Mouse (Mus musculus) heart, embryonic 11.5 days (tissue): Measurements from ENCODE around the gene Ano6. TPM values are rescaled to one million over a fixed set of nuclear protein-coding genes. Genes with fewer than 3 reads are reported as not detected.

ENCODE experiments used
- ATAC-seq: fragments of 200-750 bp; cut with Nextera tagmentation; replicated peaks from 2 replicates; pipeline ENCODE4 v1.8.0; 2017; ENCODE audit warnings: moderate library complexity; ENCODE audit not compliant: insufficient number of reproducible peaks, low FRiP score, low TSS enrichment
- H3K27ac ChIP-seq: fragments of 300-500 bp; sonication (generic); 2 replicates; pipeline ENCODE4 v1.5.1; 2014; ENCODE audit warnings: mild to moderate bottlenecking, low read depth, low read length
- H3K27me3 ChIP-seq: fragments of 300-500 bp; sonication (generic); 2 replicates; pipeline ENCODE4 v1.6.1; 2014; ENCODE audit warnings: mild to moderate bottlenecking, low read length, mixed read lengths; ENCODE audit not compliant: control insufficient read depth, insufficient read depth
- H3K36me3 ChIP-seq: fragments of 300-500 bp; sonication (generic); 2 replicates; pipeline ENCODE4 v1.6.1; 2014; ENCODE audit warnings: mild to moderate bottlenecking, low read length, moderate library complexity, mixed read lengths; ENCODE audit not compliant: control insufficient read depth, insufficient read depth
- H3K4me1 ChIP-seq: fragments of 300-500 bp; sonication (generic); 2 replicates; pipeline ENCODE4 v1.6.1; 2014; ENCODE audit warnings: low read length; ENCODE audit not compliant: control insufficient read depth, insufficient read depth
- H3K4me2 ChIP-seq: fragments of 300-500 bp; sonication (generic); 2 replicates; pipeline ENCODE4 v1.6.1; 2014; ENCODE audit warnings: mild to moderate bottlenecking, moderate library complexity
- H3K4me3 ChIP-seq: fragments of 300-500 bp; sonication (generic); 2 replicates; pipeline ENCODE4 v1.5.1; 2014; ENCODE audit warnings: low read depth, low read length
- H3K9ac ChIP-seq: fragments of 300-500 bp; sonication (generic); 2 replicates; pipeline ENCODE4 v1.6.1; 2014; ENCODE audit warnings: mild to moderate bottlenecking, low read depth, low read length, moderate library complexity
- H3K9me3 ChIP-seq: fragments of 300-500 bp; sonication (generic); replicated peaks from 2 replicates; pipeline ENCODE4 v1.6.1; 2016; ENCODE audit warnings: low read length; ENCODE audit not compliant: control insufficient read depth
- WGBS: fragments of 180-500 bp; shearing (Covaris S2); extraction: QIAGEN DNeasy Blood & Tissue Kit; methylation state at CpG from one replicate; pipeline ENCODE4 v1.1.7; 2014; ENCODE audit not compliant: insufficient replicate concordance; 5-methylcytosine and 5-hydroxymethylcytosine counted together
- polyA plus RNA-seq: library from polyadenylated mRNA; unstranded; fragments of >200 nt; fragmentation: Nextera tagmentation; extraction: Ambion mirVana; gene quantifications from 2 replicates; pipeline ENCODE4 v1.2.1, GENCODE M21; 2014

Gene Ano6
- polyA plus RNA-seq, 1 experiment from 2014 or later: 40.9 TPM

- no peak overlapping the region for H3K9ac ChIP-seq
- no peak overlapping the region for H3K27ac ChIP-seq
- H3K36me3 ChIP-seq: peaks cover 6% of the 10 kb centered on the region
- H3K9me3 ChIP-seq: no peaks in the 10 kb centered on the region
- no peak overlapping the region for H3K4me3 ChIP-seq
- no peak overlapping the region for H3K4me2 ChIP-seq
- no peaks in the 10 kb centered on the region for H3K27me3 ChIP-seq
- peaks cover 4% of the 10 kb centered on the region; the same call in 1 of the 2 replicates for H3K4me1 ChIP-seq
- ATAC-seq: no peak
- 81% methylated on average over 7 of the region's 7 CpGs for WGBS
Measured at GRCm38 (mm10) chr15:95970691-95971090, 180.0 kb downstream of the Ano6 start.

DNA sequence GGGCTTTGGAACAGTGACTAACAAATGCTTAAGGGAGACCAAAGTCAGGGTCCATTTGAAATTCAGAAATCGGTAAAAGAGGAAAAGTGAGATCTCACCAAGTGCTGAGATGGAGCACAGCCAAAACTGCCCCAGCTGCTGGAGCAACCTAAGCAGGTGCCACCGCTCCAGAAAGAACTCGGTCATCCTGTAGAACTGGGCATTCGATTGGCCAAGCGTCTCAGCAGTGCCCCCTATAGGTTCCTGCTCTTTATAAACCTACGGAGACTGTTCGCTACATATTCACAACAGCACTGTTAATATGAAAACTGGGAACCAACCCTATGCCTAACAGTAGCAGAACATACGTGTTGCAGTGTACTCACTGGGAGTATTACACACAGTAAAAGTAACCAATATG lies 180.7 kb downstream of the Ano6 start:
- H3K4me3 ChIP-seq: no peak overlapping the region
- peaks cover 6% of the 10 kb centered on the region for H3K36me3 ChIP-seq
- H3K4me2 ChIP-seq: no peak overlapping the region
- WGBS: 90% methylated on average over 8 of the region's 8 CpGs
- ATAC-seq: no peak
- no peak overlapping the region for H3K27ac ChIP-seq
- H3K9me3 ChIP-seq: no peaks in the 10 kb centered on the region
- peaks cover 4% of the 10 kb centered on the region; the same call in 1 of the 2 replicates for H3K4me1 ChIP-seq
- no peak overlapping the region for H3K9ac ChIP-seq
- H3K27me3 ChIP-seq: no peaks in the 10 kb centered on the region

GRCm38 (mm10) chr15:95972156-95972555 lies 181.5 kb downstream of the Ano6 start:
- Histone ChIP-seq H3K4me3 (no peak overlapping the region), H3K4me1 (peaks cover 4% of the 10 kb centered on the region; the same call in 1 of the 2 replicates), H3K4me2 (no peak overlapping the region), H3K9ac (no peak overlapping the region), H3K27ac (no peak overlapping the region), H3K27me3 (no peaks in the 10 kb centered on the region), H3K9me3 (no peaks in the 10 kb centered on the region), H3K36me3 (peaks cover 6% of the 10 kb centered on the region)
- WGBS: 92% methylated on average over 15 of the region's 15 CpGs
- ATAC-seq: no peak

GRCm38 (mm10) chr15:95972621-95973020 lies 182.0 kb downstream of the Ano6 start:
- ATAC-seq: no peak
- Histone ChIP-seq H3K4me2 (no peak overlapping the region), H3K9ac (no peak overlapping the region), H3K4me1 (peaks cover 4% of the 10 kb centered on the region; the same call in 1 of the 2 replicates), H3K4me3 (no peak overlapping the region), H3K36me3 (peaks cover 6% of the 10 kb centered on the region), H3K9me3 (no peaks in the 10 kb centered on the region), H3K27ac (no peak overlapping the region), H3K27me3 (no peaks in the 10 kb centered on the region)
- WGBS: 88% methylated on average over 12 of the region's 12 CpGs

DNA sequence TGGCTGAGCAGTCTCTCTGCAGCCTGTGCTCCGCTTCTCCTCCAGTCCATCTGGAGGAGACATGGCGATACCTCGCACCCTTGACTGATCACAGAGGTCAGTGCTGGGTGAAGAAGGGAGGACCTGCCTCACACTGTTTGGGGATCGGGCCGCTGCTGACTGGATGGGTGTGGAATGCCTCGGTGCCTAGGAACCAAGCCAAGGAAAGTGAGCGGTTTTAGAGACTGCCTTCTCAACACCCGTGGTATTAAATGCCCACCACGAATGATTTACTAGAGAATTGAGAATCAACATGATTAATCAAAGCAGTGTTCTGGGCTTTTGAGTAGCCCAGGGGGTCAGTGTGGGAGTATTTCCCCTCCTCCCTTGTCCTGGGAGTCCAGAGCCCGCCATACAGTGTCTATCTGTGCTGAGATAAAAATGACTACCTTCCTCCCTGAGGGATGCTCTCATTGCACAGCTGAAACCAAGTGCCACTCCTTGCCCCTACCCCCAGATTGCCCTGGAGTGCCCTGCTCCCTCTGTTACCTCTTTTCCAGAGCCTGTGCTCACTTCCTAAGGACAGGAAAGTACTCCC lies 183.5 kb downstream of the Ano6 start:
- peaks cover 4% of the 10 kb centered on the region; the same call in 1 of the 2 replicates for H3K4me1 ChIP-seq
- no peaks in the 10 kb centered on the region for H3K27me3 ChIP-seq
- 77% methylated on average over 10 of the region's 10 CpGs for WGBS
- H3K9ac ChIP-seq: no peak overlapping the region
- no peaks in the 10 kb centered on the region for H3K9me3 ChIP-seq
- H3K4me3 ChIP-seq: no peak overlapping the region
- ATAC-seq: no peak
- no peak overlapping the region for H3K27ac ChIP-seq
- peaks cover 6% of the 10 kb centered on the region for H3K36me3 ChIP-seq
- H3K4me2 ChIP-seq: no peak overlapping the region

- peaks cover 6% of the 10 kb centered on the region for H3K36me3 ChIP-seq
- H3K9me3 ChIP-seq: no peaks in the 10 kb centered on the region
- H3K27me3 ChIP-seq: no peaks in the 10 kb centered on the region
- H3K4me2 ChIP-seq: no peak overlapping the region
- no peak overlapping the region for H3K9ac ChIP-seq
- no peak overlapping the region for H3K4me3 ChIP-seq
- no peak for ATAC-seq
- WGBS: 61% methylated on average over 4 of the region's 4 CpGs
- no peak overlapping the region for H3K27ac ChIP-seq
- H3K4me1 ChIP-seq: peaks cover 4% of the 10 kb centered on the region; the same call in 1 of the 2 replicates
Measured at GRCm38 (mm10) chr15:95976156-95976876, 185.7 kb downstream of the Ano6 start.

DNA sequence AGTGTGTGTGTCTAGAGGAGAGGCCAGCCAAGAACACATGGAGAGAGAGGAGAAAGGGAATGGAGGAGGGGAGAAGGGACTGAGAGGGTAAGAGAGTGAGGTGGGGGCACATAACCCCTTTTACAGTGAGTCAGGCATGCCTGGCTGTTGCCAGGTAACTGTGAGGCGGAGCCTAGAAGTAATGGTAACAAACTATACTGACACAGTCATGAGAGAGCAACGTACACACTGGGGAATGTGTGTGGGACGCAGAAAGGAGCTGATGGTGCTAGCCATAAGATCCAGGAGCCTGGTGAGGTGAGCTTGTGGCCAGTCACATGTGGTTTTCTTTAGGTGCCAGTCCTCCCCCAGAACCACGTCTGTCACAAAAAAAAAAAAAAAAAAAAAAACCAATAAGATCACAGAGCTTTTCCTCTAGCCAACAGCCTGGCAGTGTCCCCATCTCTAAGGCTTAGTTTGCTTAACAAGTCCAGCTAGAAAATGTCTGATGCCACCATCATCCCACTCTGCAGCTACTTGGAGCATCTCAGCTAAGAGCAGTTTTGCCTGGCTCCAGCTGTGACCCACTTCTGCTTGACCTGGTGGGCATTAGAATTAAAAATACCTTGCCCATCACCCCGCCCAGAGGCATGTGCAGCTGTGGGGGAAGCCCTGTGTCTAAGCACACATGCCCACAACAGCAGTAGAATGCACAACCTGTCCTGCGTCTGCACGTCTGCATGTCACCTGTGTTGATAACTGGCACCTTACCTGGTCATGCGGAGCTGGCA lies 186.7 kb downstream of the Ano6 start:
- Histone ChIP-seq H3K9ac (no peak overlapping the region), H3K4me3 (no peak overlapping the region), H3K27ac (no peak overlapping the region), H3K4me1 (peaks cover 4% of the 10 kb centered on the region; the same call in 1 of the 2 replicates), H3K4me2 (no peak overlapping the region), H3K36me3 (peaks cover 6% of the 10 kb centered on the region), H3K27me3 (no peaks in the 10 kb centered on the region), H3K9me3 (no peaks in the 10 kb centered on the region)
- WGBS: 71% methylated on average over 8 of the region's 8 CpGs
- no peak for ATAC-seq

- Histone ChIP-seq H3K4me2 (no peak overlapping the region), H3K36me3 (peaks cover 6% of the 10 kb centered on the region), H3K27me3 (no peaks in the 10 kb centered on the region), H3K9ac (no peak overlapping the region), H3K9me3 (no peaks in the 10 kb centered on the region), H3K4me3 (no peak overlapping the region), H3K4me1 (peaks cover 4% of the 10 kb centered on the region; the same call in 1 of the 2 replicates), H3K27ac (no peak overlapping the region)
- WGBS: 79% methylated on average over 3 of the region's 3 CpGs
- ATAC-seq: no peak
Measured at GRCm38 (mm10) chr15:95977939-95978252, 187.3 kb downstream of the Ano6 start.
